Mouse (Mus musculus) frontal cortex, postnatal 14 days (tissue): ENCODE measurements around the gene Hint1.
A peak's percentile ranks its signal among the peaks of the same experiment; 100 is the strongest.

Source experiments
- DNase-seq, 2 experiments: peaks; one replicate each; pipeline ENCODE4 v3.0.0; 2022; ENCODE audit warnings: low spot score in 2 of 2

Hint1 gene

DNA sequence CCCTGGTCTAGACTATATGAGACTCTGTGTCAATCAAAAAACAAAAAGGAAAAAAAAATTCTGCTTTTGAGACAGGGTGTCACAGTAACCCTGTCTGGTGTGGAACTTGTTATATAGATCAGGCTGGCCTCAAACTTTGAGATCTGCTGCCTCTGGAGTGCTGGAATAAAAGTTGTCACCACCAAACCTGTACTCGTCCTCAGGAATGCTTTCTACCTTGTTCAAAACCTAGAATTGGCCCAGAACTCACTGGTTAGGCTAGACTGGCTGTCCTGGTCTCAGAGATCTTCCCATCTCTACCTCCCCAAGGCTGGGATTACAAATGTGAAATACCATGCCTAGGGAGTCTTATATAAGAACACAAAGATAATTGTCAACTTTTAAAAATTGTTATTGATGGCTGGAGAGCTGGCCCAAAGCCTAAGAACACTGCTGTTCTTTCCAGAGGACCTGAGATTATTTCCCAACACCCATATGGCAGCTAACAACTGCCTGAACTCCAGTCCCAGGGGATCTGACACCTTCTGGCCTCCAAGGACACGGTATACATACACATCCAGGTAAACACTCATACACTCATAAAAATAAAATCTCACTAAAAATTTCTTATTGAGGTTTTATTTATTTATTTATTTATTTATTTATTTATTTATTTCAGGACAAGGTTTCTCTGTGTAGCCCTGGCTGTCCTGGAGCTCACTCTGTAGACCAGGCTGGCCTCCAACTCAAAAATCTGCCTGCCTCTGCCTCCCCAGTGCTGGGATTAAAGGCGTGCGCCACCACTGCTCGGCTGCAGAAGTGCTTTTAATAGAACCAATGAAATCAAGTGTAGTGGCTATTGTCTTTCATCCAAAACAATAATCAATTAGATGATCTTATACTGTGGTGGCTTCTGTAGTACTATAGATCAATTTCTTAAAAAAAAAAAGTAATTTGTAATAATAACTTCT lies 4.4 kb upstream of the Hint1 start:
- DNase-seq = no peak

DNA sequence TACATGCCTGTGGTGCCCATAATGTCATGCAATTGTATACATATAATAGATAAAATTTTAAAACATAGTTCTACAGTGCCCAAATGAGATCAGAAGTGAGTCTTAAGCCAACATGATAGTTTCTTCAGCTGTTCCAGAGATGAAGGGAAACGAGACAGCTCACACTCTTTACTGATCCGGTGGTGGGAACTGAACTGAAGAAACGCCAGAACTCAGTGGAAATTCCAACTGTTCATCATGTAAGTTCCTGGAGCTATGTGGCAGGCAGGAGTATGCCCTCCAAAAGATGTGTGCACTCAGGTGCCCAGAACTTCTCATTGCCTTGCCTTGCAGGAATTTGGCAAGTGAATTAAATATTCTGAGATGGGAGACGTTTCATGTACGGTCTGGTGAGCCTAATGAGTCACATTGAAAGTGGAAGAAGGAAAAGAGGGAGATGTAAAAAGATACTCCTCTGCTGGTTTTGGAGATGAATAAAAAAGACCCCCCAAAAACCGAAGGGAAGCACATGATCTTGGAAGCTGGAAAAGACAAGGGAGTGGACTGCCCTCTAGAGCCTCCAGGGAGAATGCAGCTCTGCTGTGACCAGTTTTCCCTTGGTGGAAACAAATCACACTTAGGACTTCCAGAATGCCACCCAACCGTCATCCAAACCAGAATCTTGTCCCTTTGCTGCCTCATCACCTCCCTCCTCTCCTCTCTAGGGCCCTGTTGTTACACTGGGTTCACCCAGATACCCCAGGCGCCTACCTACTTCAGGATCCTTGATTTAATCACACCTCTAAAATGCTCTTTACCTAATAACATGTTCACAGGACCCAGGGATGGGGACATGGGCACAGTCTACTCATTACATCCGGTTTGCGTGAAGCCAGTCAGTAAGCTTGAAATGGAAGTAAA lies 3.3 kb upstream of the Hint1 start:
- peak; percentile 49 to 58 for DNase-seq

DNA sequence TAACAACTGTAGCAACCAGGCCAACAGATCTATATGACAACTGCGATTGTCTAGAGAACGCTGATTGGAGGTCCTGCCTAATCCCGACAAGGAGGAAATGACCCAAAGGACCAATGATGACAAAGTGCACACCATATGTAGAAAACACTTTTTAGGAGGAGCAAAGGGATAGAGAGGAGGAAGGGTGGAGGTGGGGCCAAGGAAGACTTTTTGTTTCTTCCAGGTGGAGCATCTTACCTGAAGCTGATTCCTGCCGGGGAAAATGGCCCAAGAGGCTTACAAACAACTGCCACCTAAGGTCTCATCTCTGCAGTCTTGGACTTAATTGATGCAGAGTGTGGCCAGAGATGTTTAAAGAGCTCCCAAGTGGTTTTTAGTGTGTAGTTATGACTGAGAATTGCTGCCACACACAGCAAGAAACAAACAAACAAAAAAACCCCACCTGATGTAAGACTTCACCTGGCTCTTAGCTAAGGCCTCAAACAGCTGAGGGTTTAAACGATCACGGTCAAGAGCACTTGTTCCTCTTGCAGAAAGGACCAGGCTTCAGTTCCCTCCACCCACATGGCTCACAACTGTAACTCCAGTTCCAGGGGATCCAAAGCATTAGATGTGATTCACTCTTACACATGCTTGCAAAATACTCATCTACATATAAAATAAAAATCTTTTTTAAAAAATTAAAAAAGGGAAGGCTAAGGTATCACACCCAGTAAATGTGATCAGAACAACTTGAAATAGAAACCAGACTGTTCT lies 675 bp upstream of the Hint1 start:
- DNase-seq = no peak

DNA sequence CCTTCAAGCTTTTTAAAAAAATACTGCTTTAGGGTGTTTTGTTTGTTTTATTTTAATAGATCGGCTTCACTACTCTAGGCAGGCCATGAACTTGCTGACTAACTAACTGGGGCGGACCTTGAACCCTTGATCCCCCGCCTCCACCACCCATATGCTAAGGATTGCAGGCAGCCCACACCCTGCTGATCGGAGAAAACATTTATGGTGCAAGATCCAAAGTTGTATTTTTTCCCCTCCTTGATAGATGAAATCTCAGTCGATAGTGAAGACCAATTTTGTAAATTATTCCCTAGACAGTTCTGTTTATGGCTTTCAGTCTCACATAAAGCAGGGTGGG lies 834 bp downstream of the Hint1 start:
- no peak for DNase-seq

DNA sequence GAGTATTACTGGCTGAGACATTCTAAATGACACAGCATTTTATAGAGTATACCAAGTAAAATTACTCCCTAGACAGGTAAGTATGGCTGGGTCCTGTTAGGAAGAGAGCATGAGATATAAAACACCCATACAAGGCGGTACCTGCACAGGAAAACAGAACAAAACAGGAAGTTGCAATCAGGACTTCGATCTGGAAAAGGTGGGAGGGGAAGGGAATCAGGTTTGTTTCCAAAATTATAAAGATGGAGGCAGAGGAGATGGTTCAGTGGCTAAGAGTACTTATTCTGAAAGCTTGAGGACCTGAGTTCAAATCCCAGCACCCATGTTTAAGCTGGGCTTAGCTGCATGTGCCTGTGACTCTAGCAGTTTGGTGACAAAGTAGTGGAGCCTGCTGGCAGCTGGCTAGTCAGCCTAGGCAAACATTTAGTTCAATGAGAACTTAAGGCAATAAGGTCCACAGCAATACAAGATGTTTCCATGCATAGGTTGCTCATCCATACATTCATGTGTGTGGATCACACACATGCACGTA lies 1.8 kb downstream of the Hint1 start:
- DNase-seq = no peak

DNA sequence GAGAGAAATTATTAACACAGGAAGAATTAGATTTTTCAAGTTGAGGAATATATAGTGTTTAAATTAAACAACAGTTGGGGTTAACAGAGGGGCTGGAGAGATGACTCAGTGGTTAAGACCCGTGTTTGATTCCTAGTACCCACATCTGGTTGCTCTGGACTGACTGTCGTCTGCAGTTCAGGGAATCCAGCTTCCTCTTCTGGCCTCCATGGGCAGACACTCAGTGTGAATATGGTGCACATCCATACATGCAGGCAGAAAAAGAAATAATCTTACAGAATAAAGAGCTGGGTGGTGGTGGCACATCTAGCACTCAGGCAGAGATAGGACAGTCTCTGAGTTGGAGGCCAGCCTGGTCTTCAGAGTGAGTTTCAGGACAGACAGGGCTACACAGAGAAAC lies 2.3 kb downstream of the Hint1 start:
- no peak for DNase-seq

DNA sequence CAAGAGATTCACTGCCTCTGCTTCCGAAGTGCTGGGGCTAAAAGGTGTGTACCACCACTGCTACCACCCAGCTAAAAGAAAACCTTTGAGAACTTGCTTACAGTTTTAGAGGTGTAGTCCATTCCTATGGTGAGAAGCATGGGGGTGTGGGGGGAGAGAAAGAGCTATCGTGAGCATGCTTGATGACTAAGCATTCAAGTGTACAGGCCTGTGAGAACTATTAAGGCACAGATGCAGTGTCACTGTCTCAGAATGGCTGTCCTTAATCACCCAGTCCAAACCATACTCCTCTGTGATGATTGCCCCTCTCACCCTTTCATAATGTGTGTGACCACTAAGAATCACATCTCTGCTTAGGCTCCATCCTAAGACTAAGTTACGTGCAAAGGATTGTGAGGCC lies 3.1 kb downstream of the Hint1 start:
- DNase-seq = no peak

DNA sequence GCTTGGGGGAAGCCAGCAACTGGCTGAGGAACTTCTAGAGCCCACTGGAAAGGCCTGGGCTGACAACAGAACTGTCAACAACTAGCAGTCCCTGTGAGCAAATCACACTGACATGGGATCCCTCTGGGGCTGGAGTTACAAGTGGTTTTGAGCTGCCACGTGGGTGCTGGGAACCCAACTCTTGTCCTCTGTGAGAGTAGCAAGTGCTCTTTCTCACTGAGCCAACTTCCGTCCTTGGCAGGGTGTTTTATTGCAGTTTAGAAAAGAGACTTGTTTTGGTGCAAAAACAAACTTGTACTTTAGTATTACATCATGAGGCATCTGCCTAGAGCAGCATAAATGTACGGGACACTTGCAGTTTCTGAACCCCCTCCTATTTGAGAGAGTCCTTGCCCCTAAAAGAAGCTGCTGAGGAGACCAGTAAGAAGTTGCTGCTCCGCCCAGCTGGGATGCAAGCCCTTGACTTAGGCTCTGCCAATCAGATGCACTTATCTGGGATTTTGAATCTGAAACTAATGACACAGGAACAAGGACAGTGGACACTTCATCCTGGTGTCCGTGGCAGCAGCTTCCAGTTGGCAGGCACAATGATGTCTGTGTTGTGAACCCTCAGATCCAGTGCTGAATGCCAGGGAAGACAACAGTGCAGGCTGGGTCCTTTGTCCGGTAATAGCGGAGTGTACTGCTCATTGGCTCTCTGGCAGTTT lies 5.8 kb downstream of the Hint1 start:
- DNase-seq = no peak

DNA sequence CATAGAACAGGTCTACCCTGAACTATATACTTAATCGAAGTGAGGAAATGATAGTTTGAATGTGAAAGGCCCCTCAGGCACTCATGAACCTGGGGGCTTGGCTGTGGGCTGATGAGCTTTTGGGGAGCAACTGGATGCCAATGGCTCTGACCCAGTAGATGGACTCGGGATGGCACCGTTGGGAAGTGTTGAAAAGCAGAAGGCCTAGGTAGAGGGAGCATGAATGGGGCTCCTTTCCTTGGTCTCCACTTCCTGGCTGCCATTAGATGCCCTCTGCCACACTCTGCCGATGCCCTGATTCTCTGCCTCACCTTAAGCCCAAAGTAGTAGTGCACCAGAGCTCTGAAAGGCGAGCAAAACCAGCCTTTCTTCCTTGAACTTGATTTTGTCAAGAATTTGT lies 9.8 kb downstream of the Hint1 start:
- DNase-seq = no peak

DNA sequence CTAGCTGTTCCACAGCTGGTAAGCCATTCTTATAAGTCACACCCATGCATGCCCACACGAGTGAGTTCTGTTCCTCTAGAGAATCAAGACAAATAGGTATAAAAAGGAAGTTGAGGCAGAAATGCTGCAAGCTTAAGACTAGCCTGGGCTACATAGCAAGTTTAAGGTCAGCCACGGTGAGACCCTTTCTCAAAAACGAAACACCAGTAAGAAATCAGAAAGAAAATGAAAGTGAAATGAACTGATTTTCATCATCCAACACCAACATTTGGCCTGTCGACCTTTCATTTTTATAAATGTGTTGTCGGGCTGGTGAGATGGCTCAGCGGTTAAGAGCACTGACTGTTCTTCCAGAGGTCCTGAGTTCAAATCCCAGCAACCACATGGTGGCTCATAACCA lies 12.7 kb downstream of the Hint1 start:
- DNase-seq = no peak

DNA sequence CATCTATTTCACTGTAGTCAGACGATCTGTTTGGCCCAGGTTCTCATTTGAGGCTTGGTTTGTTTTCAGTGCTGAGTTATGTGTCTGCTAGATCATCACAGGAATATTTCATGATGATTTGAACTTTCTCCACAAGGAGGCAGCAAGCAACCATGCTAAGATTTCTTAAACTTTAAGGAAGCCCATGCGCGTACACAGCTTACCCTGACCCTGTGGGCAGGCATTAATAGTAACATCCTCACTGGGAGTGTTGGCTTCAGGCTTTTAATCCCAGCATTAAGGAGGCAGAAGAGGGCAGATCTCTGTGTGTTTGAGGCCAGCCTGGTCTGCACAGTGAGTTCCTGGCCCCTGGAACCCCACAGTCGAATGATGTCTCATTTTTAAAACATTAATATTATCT lies 13.3 kb downstream of the Hint1 start:
- peak in 1 of 2 experiments; percentile 28 for DNase-seq

DNA sequence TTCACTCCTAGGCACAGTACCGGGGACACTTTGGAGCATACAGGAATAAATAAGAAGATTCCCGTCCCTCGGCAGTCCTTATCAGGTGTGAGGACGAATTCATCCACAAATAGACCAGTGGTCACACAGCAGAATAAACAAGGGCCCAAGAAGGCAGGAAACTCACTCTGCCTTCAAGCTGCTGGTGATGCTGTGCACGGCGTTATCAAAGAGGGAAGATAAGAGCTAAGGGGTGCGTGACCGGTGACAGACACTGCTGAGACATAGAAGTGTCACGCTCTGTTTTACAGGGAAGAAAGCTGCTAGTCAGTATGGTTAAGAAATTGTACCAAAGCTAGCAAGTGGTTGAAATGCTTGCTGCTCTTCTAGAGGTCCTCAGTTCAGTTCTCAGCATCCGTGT lies 13.7 kb downstream of the Hint1 start:
- no peak for DNase-seq

DNA sequence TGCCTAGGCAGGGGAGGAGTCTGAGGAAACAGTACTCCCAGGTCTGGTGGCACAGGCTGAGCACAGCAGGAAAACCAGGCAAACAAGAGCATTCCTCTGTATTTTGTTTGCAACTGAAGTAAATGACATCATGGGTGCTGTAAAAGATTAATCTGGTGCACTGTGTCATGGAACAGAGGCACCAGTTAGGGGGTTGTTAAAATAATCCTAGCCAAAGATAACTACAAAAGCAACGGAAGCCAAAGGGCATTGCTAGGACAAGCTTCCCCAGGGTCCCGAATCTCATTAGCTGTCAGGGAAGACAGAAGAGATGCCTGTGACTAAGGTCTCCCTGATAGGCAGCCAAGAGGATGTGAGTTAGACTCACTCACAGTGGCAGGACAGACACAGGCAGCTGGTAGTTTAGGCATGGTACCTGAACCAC lies 14.9 kb downstream of the Hint1 start:
- no peak for DNase-seq

DNA sequence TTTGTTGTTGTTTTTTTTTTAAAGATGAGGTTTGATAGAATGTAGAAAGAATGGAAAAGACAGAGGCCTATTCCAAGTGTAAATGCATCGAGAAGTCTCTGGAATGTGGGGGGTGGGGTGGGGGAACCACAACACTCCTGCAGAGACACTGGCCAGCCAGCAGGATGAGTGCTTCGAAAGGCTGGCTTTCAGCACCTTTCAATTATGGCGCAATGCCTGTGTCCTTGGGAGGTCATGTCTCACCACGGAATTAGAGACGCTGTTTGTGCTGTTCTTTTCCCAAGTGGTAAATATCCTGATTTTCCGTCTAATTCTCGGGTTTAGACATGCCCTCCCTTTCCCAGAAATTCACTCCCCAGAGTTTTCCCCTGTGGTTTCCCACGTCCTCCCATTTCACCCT lies 16.5 kb downstream of the Hint1 start:
- no peak for DNase-seq

DNA sequence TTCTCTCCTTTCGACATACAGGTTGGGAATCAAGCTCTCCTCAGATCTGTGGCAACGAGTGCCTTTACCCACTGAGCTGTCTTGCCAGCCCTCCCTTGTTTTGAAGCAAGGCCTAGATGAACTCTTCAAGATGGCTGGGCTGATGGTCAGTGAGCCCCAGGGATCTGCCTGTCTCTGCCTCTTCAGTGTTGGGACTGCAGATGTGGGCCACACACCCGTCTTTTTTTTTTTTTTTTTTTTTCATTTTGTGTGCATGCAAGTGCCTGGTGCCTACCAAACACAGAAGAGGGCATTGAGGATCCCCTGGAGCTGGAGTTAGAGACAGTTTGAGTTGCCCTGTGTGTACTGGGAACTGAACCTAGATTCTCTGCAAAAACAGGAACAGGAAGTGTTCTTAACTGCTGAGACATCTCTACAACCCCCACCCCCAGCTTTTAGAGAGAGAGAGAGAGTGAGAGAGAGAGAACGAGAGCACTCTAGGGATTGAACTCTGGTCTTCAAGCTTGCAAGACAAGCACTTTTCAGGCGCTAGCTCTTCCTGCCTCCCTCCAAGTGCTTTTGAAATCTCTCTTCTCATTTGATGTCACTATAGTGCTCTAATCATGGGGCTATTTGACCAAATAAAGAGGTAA lies 18.1 kb downstream of the Hint1 start:
- DNase-seq = no peak

DNA sequence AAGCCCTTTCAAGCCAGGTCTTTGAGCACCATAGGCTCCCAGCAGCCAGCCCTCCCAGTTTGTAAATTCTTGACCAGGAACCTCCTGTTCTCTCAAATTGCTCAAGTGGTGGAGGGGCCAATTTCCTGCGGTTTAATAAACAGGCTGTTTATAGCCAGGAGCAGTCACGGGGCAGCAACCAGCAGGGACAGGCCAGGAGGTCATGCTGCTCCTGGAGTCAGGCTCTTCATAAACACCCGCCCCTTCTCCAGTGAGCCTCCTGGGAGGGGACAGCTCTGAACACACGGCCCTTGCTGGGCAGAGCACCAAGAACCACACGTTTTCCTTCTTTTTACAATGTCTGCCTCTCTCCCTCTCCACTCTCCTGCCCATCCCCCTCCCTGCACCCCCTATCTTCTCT lies 18.8 kb downstream of the Hint1 start:
- no peak for DNase-seq

DNA sequence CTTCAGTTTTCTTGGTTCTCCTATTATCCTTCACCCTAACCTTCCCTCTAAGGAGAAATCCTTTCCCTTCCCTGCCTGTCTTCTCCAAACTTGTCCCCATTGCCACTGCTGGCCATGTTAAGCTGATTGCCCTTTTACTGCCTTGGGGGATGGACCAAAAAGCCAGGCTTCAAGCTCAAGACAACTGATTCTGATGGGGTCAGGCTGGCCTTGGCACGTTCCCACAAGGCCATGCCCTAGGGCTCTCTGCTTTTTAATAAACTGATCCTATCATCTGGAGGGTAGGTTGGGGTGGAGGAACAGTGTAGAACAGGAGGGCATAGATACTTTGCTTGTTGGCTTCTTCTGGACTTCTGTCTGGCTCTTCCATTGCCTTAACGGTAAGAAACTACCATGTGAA lies 19.2 kb downstream of the Hint1 start:
- no peak for DNase-seq

DNA sequence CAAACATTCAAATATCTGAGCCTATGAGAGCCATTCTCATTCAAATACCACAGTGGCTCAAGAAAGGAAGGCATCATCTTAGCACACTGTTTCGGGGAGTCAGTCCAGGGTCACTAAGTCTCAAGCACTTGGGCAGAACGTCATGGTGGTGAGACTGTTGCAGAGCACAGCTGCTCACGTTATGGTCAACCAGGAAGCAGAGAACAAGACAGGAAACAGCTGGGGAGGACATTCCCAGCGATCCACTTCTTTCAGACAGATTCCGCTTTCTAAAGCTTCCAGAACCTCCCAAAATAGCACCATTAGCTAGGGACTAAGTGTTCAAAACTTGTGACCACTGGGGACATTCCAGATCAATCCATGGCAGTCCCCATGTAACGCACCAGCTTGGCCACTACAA lies 21.7 kb downstream of the Hint1 start:
- DNase-seq = no peak

DNA sequence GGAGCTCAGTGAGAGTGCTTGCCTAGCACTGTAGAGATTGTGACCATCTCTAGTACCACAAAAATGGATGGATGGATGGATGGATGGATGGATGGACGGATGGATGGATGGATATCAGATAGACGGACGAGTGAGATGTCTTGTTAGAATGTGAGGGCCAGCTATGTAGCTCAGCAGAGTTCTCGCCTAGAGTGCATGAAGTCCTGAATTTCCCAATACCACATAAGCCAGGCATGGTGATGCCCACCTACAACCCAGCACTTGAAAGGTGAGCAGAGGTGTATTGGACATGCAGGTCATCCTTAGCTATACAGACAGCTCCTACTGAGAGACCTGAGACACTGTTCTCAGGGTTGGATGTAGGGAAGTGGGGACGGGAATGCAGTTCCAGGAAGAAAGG lies 25.2 kb downstream of the Hint1 start:
- DNase-seq = no peak

DNA sequence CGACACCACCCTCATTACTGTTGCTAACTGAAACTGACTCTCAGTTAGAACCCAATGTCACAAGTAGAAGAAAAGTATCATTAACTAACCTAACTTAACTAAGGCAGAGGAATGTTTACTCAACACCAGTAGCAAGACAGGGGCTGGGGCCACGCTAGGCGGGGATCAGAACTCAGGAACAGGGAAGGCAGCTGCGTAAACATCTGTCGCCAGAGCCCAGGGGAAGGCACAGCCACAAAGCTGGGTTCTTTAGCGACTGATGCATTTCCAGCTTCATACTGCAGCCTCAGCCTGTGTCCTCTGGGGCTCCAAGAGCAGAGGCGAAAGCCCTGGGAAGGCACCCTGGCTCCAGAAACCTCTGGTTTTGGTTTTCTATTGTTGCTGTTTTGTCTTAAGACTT lies 25.9 kb downstream of the Hint1 start:
- no peak for DNase-seq

DNA sequence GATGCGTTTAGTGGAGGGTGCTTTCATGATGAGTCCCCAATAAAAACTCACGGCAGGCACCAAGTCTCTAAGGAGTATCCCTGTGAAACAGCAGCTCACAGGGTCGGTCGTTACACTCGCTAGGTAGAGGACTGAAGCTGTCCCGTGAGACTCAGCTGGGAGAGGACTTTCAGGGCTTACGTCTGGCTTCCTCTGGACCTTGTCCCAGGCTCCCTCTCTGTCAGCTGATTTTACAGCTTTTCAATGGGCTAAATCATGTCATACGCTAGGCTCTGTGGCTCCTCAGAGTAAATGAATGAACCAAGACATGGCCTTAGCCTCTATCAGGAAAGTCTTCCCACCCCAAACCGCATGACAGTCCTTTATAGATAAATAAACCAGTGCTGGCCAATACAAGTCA lies 28.4 kb downstream of the Hint1 start:
- no peak for DNase-seq
